Mouse (Mus musculus) heart, embryonic 13.5 days (tissue): ENCODE measurements at regions not wholly inside any gene's neighbourhood (a gene's known extent, or its start where the extent isn't known, plus 50 kb on each side); places are given as distances from the start of the nearest gene placed in this dataset.
A peak's percentile ranks its signal among the peaks of the same experiment; 100 is the strongest.
"Not testable (repeated sequence)": the region's sequence is repeated elsewhere in the genome, so short reads cannot be mapped to it uniquely, and the experiment has no call there.

Source experiments
- ATAC-seq: fragments of 200-750 bp; cut with Nextera tagmentation; 2 replicates; pipeline ENCODE4 v1.8.0; 2017; ENCODE audit warnings: moderate TSS enrichment; ENCODE audit not compliant: insufficient number of reproducible peaks, low FRiP score, low TSS enrichment; ENCODE audit errors: extremely low read depth
- H3K27ac ChIP-seq: fragments of 300-500 bp; sonication (generic); replicated peaks from 2 replicates; pipeline ENCODE4 v1.5.1; 2015; ENCODE audit warnings: moderate library complexity, mild to moderate bottlenecking, inconsistent platforms
- H3K27me3 ChIP-seq: fragments of 300-500 bp; sonication (generic); replicated peaks from 2 replicates; pipeline ENCODE4 v1.6.1; 2015; ENCODE audit warnings: mild to moderate bottlenecking, inconsistent platforms
- H3K36me3 ChIP-seq: fragments of 300-500 bp; sonication (generic); 2 replicates; pipeline ENCODE4 v1.6.1; 2015; ENCODE audit warnings: mild to moderate bottlenecking, inconsistent platforms
- H3K4me1 ChIP-seq: fragments of 300-500 bp; sonication (generic); 2 replicates; pipeline ENCODE4 v1.6.1; 2015; ENCODE audit warnings: inconsistent platforms
- H3K4me2 ChIP-seq: fragments of 300-500 bp; sonication (generic); 2 replicates; pipeline ENCODE4 v1.6.1; 2015; ENCODE audit warnings: inconsistent platforms, mild to moderate bottlenecking, moderate library complexity
- H3K4me3 ChIP-seq: fragments of 300-500 bp; sonication (generic); 2 replicates; pipeline ENCODE4 v1.5.1; 2015; ENCODE audit warnings: moderate library complexity, mild to moderate bottlenecking, inconsistent platforms
- H3K9ac ChIP-seq: fragments of 300-500 bp; sonication (generic); 2 replicates; pipeline ENCODE4 v1.6.1; 2015; ENCODE audit warnings: inconsistent platforms, mild to moderate bottlenecking, moderate library complexity
- H3K9me3 ChIP-seq: fragments of 300-500 bp; sonication (generic); 2 replicates; pipeline ENCODE4 v1.6.1; 2016; ENCODE audit warnings: inconsistent platforms
- WGBS: fragments of 180-500 bp; shearing (Covaris S2); methylation state at CpG from one replicate; pipeline ENCODE4 v1.1.7; 2015; ENCODE audit warnings: mixed read lengths; 5-methylcytosine and 5-hydroxymethylcytosine counted together

GRCm38 (mm10) chr3:79002173-79002848, 284.0 kb downstream of the Rapgef2 start:
- 65% methylated on average over 4 of the region's 4 CpGs for WGBS
- Histone ChIP-seq H3K4me3 (no peak overlapping the region), H3K27ac (no peak overlapping the region), H3K9me3 (no peaks in the 10 kb centered on the region), H3K4me2 (no peak overlapping the region), H3K27me3 (no peaks in the 10 kb centered on the region), H3K9ac (no peak overlapping the region), H3K4me1 (no peaks in the 10 kb centered on the region), H3K36me3 (no peaks in the 10 kb centered on the region)
- ATAC-seq = no peak

- ATAC-seq = no peak
- 70% methylated on average over 4 of the region's 4 CpGs for WGBS
- H3K36me3 ChIP-seq = no peaks in the 10 kb centered on the region
- no peaks in the 10 kb centered on the region for H3K4me1 ChIP-seq
- H3K27ac ChIP-seq = no peak overlapping the region
- H3K9me3 ChIP-seq = no peaks in the 10 kb centered on the region
- H3K4me2 ChIP-seq = no peak overlapping the region
- no peaks in the 10 kb centered on the region for H3K27me3 ChIP-seq
- no peak overlapping the region for H3K9ac ChIP-seq
- H3K4me3 ChIP-seq = no peak overlapping the region
These were observed 284.6 kb downstream of the Rapgef2 start for GRCm38 (mm10) chr3:79001754-79002153.

GRCm38 (mm10) chr3:79000293-79000692, 286.0 kb downstream of the Rapgef2 start:
- Histone ChIP-seq H3K36me3 (no peaks in the 10 kb centered on the region), H3K4me1 (no peaks in the 10 kb centered on the region), H3K4me2 (no peak overlapping the region), H3K4me3 (no peak overlapping the region), H3K27me3 (no peaks in the 10 kb centered on the region), H3K9me3 (no peaks in the 10 kb centered on the region), H3K27ac (no peak overlapping the region), H3K9ac (no peak overlapping the region)
- no peak for ATAC-seq
- WGBS = 71% methylated on average over 2 of the region's 2 CpGs

GRCm38 (mm10) chr3:78999803-79000202, 286.5 kb downstream of the Rapgef2 start:
- Histone ChIP-seq H3K4me1 (no peaks in the 10 kb centered on the region), H3K4me3 (no peak overlapping the region), H3K27me3 (no peaks in the 10 kb centered on the region), H3K36me3 (no peaks in the 10 kb centered on the region), H3K27ac (no peak overlapping the region), H3K4me2 (no peak overlapping the region), H3K9ac (no peak overlapping the region), H3K9me3 (no peaks in the 10 kb centered on the region)
- 63% methylated on average over 3 of the region's 3 CpGs for WGBS
- ATAC-seq = no peak

GRCm38 (mm10) chr3:78988120-78988519, 298.2 kb downstream of the Rapgef2 start:
- H3K4me1 ChIP-seq = peaks cover 13% of the 10 kb centered on the region
- no peak overlapping the region for H3K27ac ChIP-seq
- no peak for ATAC-seq
- no peaks in the 10 kb centered on the region for H3K27me3 ChIP-seq
- no peaks in the 10 kb centered on the region for H3K36me3 ChIP-seq
- no peaks in the 10 kb centered on the region for H3K9me3 ChIP-seq
- no peak overlapping the region for H3K4me3 ChIP-seq
- H3K9ac ChIP-seq = no peak overlapping the region
- 52% methylated on average over 2 of the region's 2 CpGs for WGBS
- H3K4me2 ChIP-seq = no peak overlapping the region

- ATAC-seq = no peak
- Histone ChIP-seq H3K9ac (no peak overlapping the region), H3K27me3 (no peaks in the 10 kb centered on the region), H3K27ac (no peak overlapping the region), H3K4me2 (no peak overlapping the region), H3K4me1 (peaks cover 13% of the 10 kb centered on the region), H3K4me3 (no peak overlapping the region), H3K9me3 (no peaks in the 10 kb centered on the region), H3K36me3 (no peaks in the 10 kb centered on the region)
- WGBS = 67% methylated on average over 7 of the region's 7 CpGs
These were observed 299.6 kb downstream of the Rapgef2 start for GRCm38 (mm10) chr3:78986726-78987125.

- H3K4me2 ChIP-seq = no peak overlapping the region
- no peak overlapping the region for H3K9ac ChIP-seq
- ATAC-seq = no peak
- H3K36me3 ChIP-seq = no peaks in the 10 kb centered on the region
- H3K4me1 ChIP-seq = no peaks in the 10 kb centered on the region
- H3K4me3 ChIP-seq = no peak overlapping the region
- WGBS = 81% methylated on average over 3 of the region's 3 CpGs
- no peak overlapping the region for H3K27ac ChIP-seq
- H3K27me3 ChIP-seq = no peaks in the 10 kb centered on the region
- no peaks in the 10 kb centered on the region for H3K9me3 ChIP-seq
These were observed 305.3 kb downstream of the Rapgef2 start for GRCm38 (mm10) chr3:78981057-78981456.

- ATAC-seq = no peak
- Histone ChIP-seq H3K4me1 (no peaks in the 10 kb centered on the region), H3K27ac (no peak overlapping the region), H3K4me3 (no peak overlapping the region), H3K27me3 (no peaks in the 10 kb centered on the region), H3K4me2 (no peak overlapping the region), H3K9ac (no peak overlapping the region), H3K9me3 (no peaks in the 10 kb centered on the region), H3K36me3 (no peaks in the 10 kb centered on the region)
- WGBS = 80% methylated on average over 4 of the region's 4 CpGs
These were observed 307.5 kb downstream of the Rapgef2 start for GRCm38 (mm10) chr3:78978781-78979180.

- not testable (repeated sequence) for H3K27me3 ChIP-seq, H3K4me1 ChIP-seq, H3K27ac ChIP-seq, H3K9me3 ChIP-seq, ATAC-seq, H3K36me3 ChIP-seq
- Histone ChIP-seq H3K9ac (peak overlapping the region; percentile 81), H3K4me3 (peak overlapping the region; percentile 58), H3K4me2 (peak overlapping the region; percentile 74)
- 5% methylated on average over 42 of the region's 57 CpGs for WGBS
These were observed 319.4 kb downstream of the Rapgef2 start for GRCm38 (mm10) chr3:78966683-78967549.

GRCm38 (mm10) chr3:78964231-78964858, 322.0 kb downstream of the Rapgef2 start:
- no peak overlapping the region for H3K27ac ChIP-seq
- H3K4me1 ChIP-seq = peaks cover 10% of the 10 kb centered on the region; the same call in 1 of the 2 replicates
- no peaks in the 10 kb centered on the region for H3K9me3 ChIP-seq
- H3K4me3 ChIP-seq = no peak overlapping the region
- H3K36me3 ChIP-seq = no peaks in the 10 kb centered on the region
- 72% methylated on average over 9 of the region's 9 CpGs for WGBS
- H3K9ac ChIP-seq = no peak overlapping the region
- peaks cover 3% of the 10 kb centered on the region; the same call in 1 of the 2 replicates for H3K27me3 ChIP-seq
- no peak for ATAC-seq
- H3K4me2 ChIP-seq = no peak overlapping the region

GRCm38 (mm10) chr3:78958781-78959180, 327.5 kb downstream of the Rapgef2 start:
- H3K4me1 ChIP-seq = peaks cover 12% of the 10 kb centered on the region; the same call in 1 of the 2 replicates
- no peak overlapping the region for H3K4me2 ChIP-seq
- H3K27ac ChIP-seq = no peak overlapping the region
- no peaks in the 10 kb centered on the region for H3K36me3 ChIP-seq
- H3K4me3 ChIP-seq = no peak overlapping the region
- no peaks in the 10 kb centered on the region for H3K27me3 ChIP-seq
- 24% methylated on average over 1 of the region's 1 CpGs for WGBS
- H3K9me3 ChIP-seq = no peaks in the 10 kb centered on the region
- H3K9ac ChIP-seq = no peak overlapping the region
- no peak for ATAC-seq
